27 mouse cellular contexts compared by ENCODE assay signal in genomic region chr15:10970777-10971176, GRCm38 (mm10). TPM values are rescaled to one million over a fixed set of nuclear protein-coding genes. Genes with fewer than 3 reads are reported as not detected.
"Had no signal": no experiment of that assay in that cellular context is flagged by ENCODE, and none has a peak within 500 bp of the region (broad histone marks: within the 10 kb centered on the region; RNA-seq: fewer than 3 reads in every experiment).

No protein-coding gene starts in this region.

- ATAC-seq: forebrain, embryonic 16.5 days; hindbrain, embryonic 16.5 days; inflammation-experienced regulatory T-cells, adult 6 months; intestine, embryonic 15.5 days; intestine, postnatal 0 days had no signal

- H3K4me3 ChIP-seq: gastrocnemius, adult 2 months; heart, embryonic 10.5 days; heart, embryonic 12.5 days; hindbrain, embryonic 10.5 days; hindbrain, embryonic 12.5 days; intestine, embryonic 15.5 days; layer of hippocampus, adult 2 months; left cerebral cortex, adult 2 months; limb, embryonic 10.5 days; limb, embryonic 12.5 days; liver, embryonic 13.5 days; liver, embryonic 15.5 days had no signal

- H3K27ac ChIP-seq: gastrocnemius, adult 2 months; heart, embryonic 10.5 days; hindbrain, embryonic 10.5 days; hindbrain, embryonic 12.5 days; hindbrain, embryonic 14.5 days; intestine, embryonic 15.5 days; layer of hippocampus, adult 2 months; left cerebral cortex, adult 2 months; limb, embryonic 10.5 days; limb, embryonic 12.5 days; liver, embryonic 13.5 days; liver, embryonic 15.5 days had no signal

- DNase-seq: gastrocnemius, adult 2 months; gastrocnemius, postnatal 10 days; gastrocnemius, postnatal 25 days; heart, adult 18-20 months; heart, postnatal 10 days; heart, postnatal 4 days; kidney, postnatal 4 days; liver; liver, embryonic 13.5 days had no signal

- H3K27me3 ChIP-seq: heart, embryonic 12.5 days; hindbrain, embryonic 12.5 days; intestine, embryonic 15.5 days; limb, embryonic 12.5 days; liver, embryonic 13.5 days; liver, embryonic 15.5 days had no signal

- H3K4me1 ChIP-seq: heart, embryonic 10.5 days; heart, embryonic 12.5 days; hindbrain, embryonic 10.5 days; hindbrain, embryonic 12.5 days; intestine, embryonic 15.5 days; limb, embryonic 10.5 days; limb, embryonic 12.5 days; liver, embryonic 13.5 days; liver, embryonic 15.5 days had no signal

- H3K9me3 ChIP-seq: heart, embryonic 10.5 days; heart, embryonic 12.5 days; hindbrain, embryonic 10.5 days; hindbrain, embryonic 12.5 days; intestine, embryonic 15.5 days; limb, embryonic 10.5 days; limb, embryonic 12.5 days; liver, embryonic 13.5 days; liver, embryonic 15.5 days had no signal

- H3K9ac ChIP-seq: heart, embryonic 12.5 days; hindbrain, embryonic 12.5 days; hindbrain, embryonic 14.5 days; intestine, embryonic 15.5 days; limb, embryonic 12.5 days; liver, embryonic 13.5 days; liver, embryonic 15.5 days had no signal

- H3K4me2 ChIP-seq: heart, embryonic 12.5 days; hindbrain, embryonic 12.5 days; hindbrain, embryonic 14.5 days; intestine, embryonic 15.5 days; limb, embryonic 12.5 days; liver, embryonic 11.5 days; liver, embryonic 13.5 days; liver, embryonic 15.5 days had no signal

- H3K36me3 ChIP-seq: heart, embryonic 10.5 days; heart, embryonic 12.5 days; hindbrain, embryonic 10.5 days; hindbrain, embryonic 12.5 days; intestine, embryonic 15.5 days; limb, embryonic 10.5 days; limb, embryonic 12.5 days; liver, embryonic 13.5 days; liver, embryonic 15.5 days had no signal

RNA-seq across cellular contexts. Expression of gene Slc45a2, which starts 29.7 kb away (rescaled TPM):
- polyA plus RNA-seq: heart, embryonic 12.5 days; heart, embryonic 14.5 days; heart, embryonic 16.5 days; inflammation-experienced regulatory T-cells, adult 6 months; intestine, embryonic 15.5 days; intestine, postnatal 0 days; liver, embryonic 13.5 days had no signal
